Mouse (Mus musculus) forebrain, postnatal 0 days (tissue): ENCODE results near the gene Ugt1a5. TPM values are rescaled to one million over a fixed set of nuclear protein-coding genes. Genes with fewer than 3 reads are reported as not detected.

ENCODE experiments used
- ATAC-seq: fragments of 200-750 bp; cut with Nextera tagmentation; 2 replicates; pipeline ENCODE4 v1.8.0; 2017; ENCODE audit warnings: mild to moderate bottlenecking, moderate library complexity
- DNase-seq: peaks from one replicate; pipeline ENCODE4 v3.0.0-alpha.2; 2015
- H3K27ac ChIP-seq: fragments of 300-500 bp; sonication (generic); 2 replicates; pipeline ENCODE4 v1.5.1; 2014; ENCODE audit warnings: low read depth, mild to moderate bottlenecking, antibody characterized with exemption, low read length, moderate library complexity, mixed read lengths
- H3K27me3 ChIP-seq: fragments of 300-500 bp; sonication (generic); 2 replicates; pipeline ENCODE4 v1.6.1; 2014; ENCODE audit warnings: mild to moderate bottlenecking, low read length, mixed read lengths; ENCODE audit not compliant: insufficient read depth
- H3K36me3 ChIP-seq: fragments of 300-500 bp; sonication (generic); 2 replicates; pipeline ENCODE4 v1.6.1; 2014; ENCODE audit warnings: mild to moderate bottlenecking, moderate library complexity; ENCODE audit not compliant: insufficient read depth
- H3K4me1 ChIP-seq: fragments of 300-500 bp; sonication (generic); 2 replicates; pipeline ENCODE4 v1.6.1; 2014; ENCODE audit warnings: antibody characterized with exemption; ENCODE audit not compliant: insufficient read depth
- H3K4me2 ChIP-seq: fragments of 300-500 bp; sonication (generic); 2 replicates; pipeline ENCODE4 v1.6.1; 2014; ENCODE audit warnings: low read depth, mild to moderate bottlenecking, moderate library complexity
- H3K4me3 ChIP-seq: fragments of 300-500 bp; sonication (generic); 2 replicates; pipeline ENCODE4 v1.5.1; 2014; ENCODE audit warnings: low read depth, low read length, mixed read lengths
- H3K9ac ChIP-seq: fragments of 300-500 bp; sonication (generic); 2 replicates; pipeline ENCODE4 v1.6.1; 2014; ENCODE audit warnings: mild to moderate bottlenecking
- H3K9me3 ChIP-seq: fragments of 300-500 bp; sonication (generic); 2 replicates; pipeline ENCODE4 v1.6.1; 2016; ENCODE audit warnings: low read length
- CTCF ChIP-seq: sonication (generic); IDR thresholded peaks from 2 replicates; pipeline ENCODE4 v1.5.1; 2016; ENCODE audit warnings: antibody characterized with exemption, control low read depth, low read depth
- WGBS: fragments of 180-500 bp; shearing (Covaris S2); extraction: QIAGEN DNeasy Blood & Tissue Kit; methylation state at CpG from one replicate; pipeline ENCODE4 v1.1.7; 2014; 5-methylcytosine and 5-hydroxymethylcytosine counted together
- polyA plus RNA-seq: library from polyadenylated mRNA; unstranded; fragments of >200 nt; fragmentation: Nextera tagmentation; extraction: Ambion mirVana; gene quantifications from 2 replicates; pipeline ENCODE4 v1.2.1, GENCODE M21; 2015
- total RNA-seq: library from RNA; depleted of rRNA; stranded (reverse); fragments of >200 nt; gene quantifications from 2 replicates; pipeline ENCODE4 v1.2.3, GENCODE M21; 2014

The Ugt1a5 gene
- total and polyA plus RNA-seq, 2 experiments from 2014 or later, result not detected

GRCm38 (mm10) chr1:88229986-88230385 is 64.2 kb downstream of the Ugt1a5 start:
- no peak for ATAC-seq
- no peak overlapping the region for H3K4me3 ChIP-seq
- H3K36me3 ChIP-seq, result no peaks in the 10 kb centered on the region
- H3K9me3 ChIP-seq, result peaks cover 97% of the 10 kb centered on the region
- H3K4me1 ChIP-seq, result no peaks in the 10 kb centered on the region
- H3K27ac ChIP-seq, result no peak overlapping the region
- H3K9ac ChIP-seq, result no peak overlapping the region
- no peak for DNase-seq
- 88% methylated on average over 5 of the region's 5 CpGs for WGBS
- no peaks in the 10 kb centered on the region for H3K27me3 ChIP-seq
- H3K4me2 ChIP-seq, result no peak overlapping the region
- no peak for TF ChIP-seq CTCF

GRCm38 (mm10) chr1:88230421-88230820 is 64.6 kb downstream of the Ugt1a5 start:
- Histone ChIP-seq H3K27me3 (no peaks in the 10 kb centered on the region), H3K36me3 (no peaks in the 10 kb centered on the region), H3K9ac (no peak overlapping the region), H3K27ac (no peak overlapping the region), H3K4me3 (no peak overlapping the region), H3K4me1 (no peaks in the 10 kb centered on the region), H3K9me3 (peaks cover 100% of the 10 kb centered on the region), H3K4me2 (no peak overlapping the region)
- ATAC-seq (no peak), DNase-seq (no peak)
- WGBS, result 74% methylated on average over 7 of the region's 7 CpGs
- TF ChIP-seq CTCF, result no peak

- ATAC-seq (no peak), DNase-seq (no peak)
- Histone ChIP-seq H3K27me3 (no peaks in the 10 kb centered on the region), H3K36me3 (no peaks in the 10 kb centered on the region), H3K4me3 (no peak overlapping the region), H3K4me2 (no peak overlapping the region), H3K9ac (no peak overlapping the region), H3K4me1 (no peaks in the 10 kb centered on the region), H3K27ac (no peak overlapping the region), H3K9me3 (peaks cover 100% of the 10 kb centered on the region)
- TF ChIP-seq CTCF, result no peak
- WGBS, result 80% methylated on average over 6 of the region's 6 CpGs
Observed at GRCm38 (mm10) chr1:88230981-88231802, 65.4 kb downstream of the Ugt1a5 start.

- Histone ChIP-seq H3K27ac (no peak overlapping the region), H3K4me3 (no peak overlapping the region), H3K9ac (no peak overlapping the region), H3K36me3 (no peaks in the 10 kb centered on the region), H3K9me3 (peaks cover 98% of the 10 kb centered on the region), H3K4me2 (no peak overlapping the region), H3K27me3 (no peaks in the 10 kb centered on the region), H3K4me1 (no peaks in the 10 kb centered on the region)
- ATAC-seq (no peak), DNase-seq (no peak)
- no peak for TF ChIP-seq CTCF
- WGBS, result 67% methylated on average over 7 of the region's 7 CpGs
Observed at GRCm38 (mm10) chr1:88231803-88232499, 66.1 kb downstream of the Ugt1a5 start.

- Histone ChIP-seq H3K4me3 (no peak overlapping the region), H3K36me3 (no peaks in the 10 kb centered on the region), H3K27ac (no peak overlapping the region), H3K4me1 (no peaks in the 10 kb centered on the region), H3K9ac (no peak overlapping the region), H3K9me3 (peaks cover 98% of the 10 kb centered on the region), H3K27me3 (no peaks in the 10 kb centered on the region), H3K4me2 (no peak overlapping the region)
- no peak for DNase-seq
- TF ChIP-seq CTCF, result no peak
- ATAC-seq, result no peak
- 60% methylated on average over 3 of the region's 3 CpGs for WGBS
Observed at GRCm38 (mm10) chr1:88232664-88233380, 67.0 kb downstream of the Ugt1a5 start.

GRCm38 (mm10) chr1:88233421-88234247 is 67.8 kb downstream of the Ugt1a5 start:
- H3K4me2 ChIP-seq, result no peak overlapping the region
- peaks cover 98% of the 10 kb centered on the region for H3K9me3 ChIP-seq
- WGBS, result 70% methylated on average over 14 of the region's 14 CpGs
- no peak overlapping the region for H3K4me3 ChIP-seq
- H3K27ac ChIP-seq, result no peak overlapping the region
- ATAC-seq, result no peak
- no peaks in the 10 kb centered on the region for H3K27me3 ChIP-seq
- no peak for TF ChIP-seq CTCF
- DNase-seq, result no peak
- H3K36me3 ChIP-seq, result no peaks in the 10 kb centered on the region
- no peaks in the 10 kb centered on the region for H3K4me1 ChIP-seq
- H3K9ac ChIP-seq, result no peak overlapping the region
